Mouse (Mus musculus): Measurements from ENCODE around the gene Akap17b.

- TF ChIP-seq POLR2A (IDR thresholded peaks at IDR 0.05; ENCODE audit: insufficient read length, low read depth) (no peak), MYOD1 (IDR thresholded peaks at IDR 0.05; ENCODE audit: control insufficient read depth in 1 of 3, insufficient read length in 2 of 3, low read depth in 2 of 3) (no peak), TCF3 (IDR thresholded peaks at IDR 0.05; ENCODE audit: insufficient read length, low read depth) (no peak), CEBPB (IDR thresholded peaks at IDR 0.05; ENCODE audit: insufficient read depth, poor library complexity, severe bottlenecking) (no peak), E2F4 (IDR thresholded peaks at IDR 0.05; ENCODE audit: insufficient read depth) (no peak), MAX (IDR thresholded peaks at IDR 0.05; ENCODE audit: low read depth) (no peak), USF1 (IDR thresholded peaks at IDR 0.05; ENCODE audit: low read depth) (no peak)
These were observed 83.1 kb downstream of the Akap17b start for GRCm38 (mm10) chrX:36562079-36562478.
